Mouse (Mus musculus): ENCODE results near the gene Gm17949. TPM values are rescaled to one million over a fixed set of nuclear protein-coding genes. Genes with fewer than 3 reads are reported as not detected.

Gm17949 gene
- polyA plus RNA-seq, 1 experiment from 2014 or later, result 0.30 TPM

Other genes starting within 250 kb of the Gm17949 start
- gene Dus3l, start 246.7 kb upstream of the Gm17949 start, polyA plus RNA-seq (2015; fragmentation: Nextera tagmentation; extraction: Ambion mirVana), result 46.5 and 54.6 TPM in 2 replicates
- gene Prr22, start 241.2 kb upstream of the Gm17949 start, polyA plus RNA-seq (2015; fragmentation: Nextera tagmentation; extraction: Ambion mirVana), result 1.7 and 1.8 TPM in 2 replicates
- 3.7 and 4.1 TPM in 2 replicates for gene Rfx2, start 180.5 kb upstream of the Gm17949 start, polyA plus RNA-seq (2015; fragmentation: Nextera tagmentation; extraction: Ambion mirVana)
- not detected in 2 replicates for gene Acsbg2, start 137.0 kb upstream of the Gm17949 start, polyA plus RNA-seq (2015; fragmentation: Nextera tagmentation; extraction: Ambion mirVana)
- gene 1700061G19Rik, start 136.0 kb upstream of the Gm17949 start, polyA plus RNA-seq (2015; fragmentation: Nextera tagmentation; extraction: Ambion mirVana), result 0.27 and 0.30 TPM in 2 replicates
- gene Mllt1, start 76.1 kb upstream of the Gm17949 start, polyA plus RNA-seq (2015; fragmentation: Nextera tagmentation; extraction: Ambion mirVana), result 54.6 and 57.8 TPM in 2 replicates
- 0.15 TPM in 1 of 2 replicates, not detected in the other for gene Acer1, start 29.3 kb upstream of the Gm17949 start, polyA plus RNA-seq (2015; fragmentation: Nextera tagmentation; extraction: Ambion mirVana)
- gene Clpp, start 21.2 kb upstream of the Gm17949 start, polyA plus RNA-seq (2015; fragmentation: Nextera tagmentation; extraction: Ambion mirVana), result 150 and 165 TPM in 2 replicates
- 55.3 and 56.7 TPM in 2 replicates for gene Alkbh7, start 14.1 kb upstream of the Gm17949 start, polyA plus RNA-seq (2015; fragmentation: Nextera tagmentation; extraction: Ambion mirVana)
- gene Pspn, start 11.5 kb upstream of the Gm17949 start, polyA plus RNA-seq (2015; fragmentation: Nextera tagmentation; extraction: Ambion mirVana), result 0.87 and 1.3 TPM in 2 replicates
- 64.0 and 70.3 TPM in 2 replicates for gene Gtf2f1, start 181 bp upstream of the Gm17949 start, polyA plus RNA-seq (2015; fragmentation: Nextera tagmentation; extraction: Ambion mirVana)
- 46.1 TPM in 2 replicates for gene Khsrp, start 20.1 kb downstream of the Gm17949 start, polyA plus RNA-seq (2015; fragmentation: Nextera tagmentation; extraction: Ambion mirVana)
- gene Slc25a41, start 30.2 kb downstream of the Gm17949 start, polyA plus RNA-seq (2015; fragmentation: Nextera tagmentation; extraction: Ambion mirVana), result 0.26 TPM in 1 of 2 replicates, not detected in the other
- gene Crb3, start 47.6 kb downstream of the Gm17949 start, polyA plus RNA-seq (2015; fragmentation: Nextera tagmentation; extraction: Ambion mirVana), result 49.9 and 52.7 TPM in 2 replicates
- 11.4 and 12.9 TPM in 2 replicates for gene Slc25a23, start 48.4 kb downstream of the Gm17949 start, polyA plus RNA-seq (2015; fragmentation: Nextera tagmentation; extraction: Ambion mirVana)
- 4.7 and 6.0 TPM in 2 replicates for gene Dennd1c, start 67.0 kb downstream of the Gm17949 start, polyA plus RNA-seq (2015; fragmentation: Nextera tagmentation; extraction: Ambion mirVana)
- gene Tubb4a, start 76.3 kb downstream of the Gm17949 start, polyA plus RNA-seq (2015; fragmentation: Nextera tagmentation; extraction: Ambion mirVana), result 23.6 and 29.4 TPM in 2 replicates
- gene Tnfsf9, start 93.9 kb downstream of the Gm17949 start, polyA plus RNA-seq (2015; fragmentation: Nextera tagmentation; extraction: Ambion mirVana), result 10.2 and 10.4 TPM in 2 replicates
- gene Cd70, start 138.3 kb downstream of the Gm17949 start, polyA plus RNA-seq (2015; fragmentation: Nextera tagmentation; extraction: Ambion mirVana), result 0.38 TPM in 1 of 2 replicates, not detected in the other
- gene Tnfsf14, start 182.7 kb downstream of the Gm17949 start, polyA plus RNA-seq (2015; fragmentation: Nextera tagmentation; extraction: Ambion mirVana), result 0.08 TPM in 1 of 2 replicates, not detected in the other
- gene C3, start 216.7 kb downstream of the Gm17949 start, polyA plus RNA-seq (2015; fragmentation: Nextera tagmentation; extraction: Ambion mirVana), result 2.3 and 5.4 TPM in 2 replicates
- gene Gpr108, start 237.0 kb downstream of the Gm17949 start, polyA plus RNA-seq (2015; fragmentation: Nextera tagmentation; extraction: Ambion mirVana), result 35.6 and 39.5 TPM in 2 replicates
- 44.5 and 47.5 TPM in 2 replicates for gene Trip10, start 238.0 kb downstream of the Gm17949 start, polyA plus RNA-seq (2015; fragmentation: Nextera tagmentation; extraction: Ambion mirVana)

Measured in kidney, embryonic 15.5 days (tissue).